In genomic region chr12:80123227-80123803, GRCm38 (mm10) we compare ENCODE assay signal across 8 mouse cellular contexts. TPM values are rescaled to one million over a fixed set of nuclear protein-coding genes. Genes with fewer than 3 reads are reported as not detected.
DNase-seq lines count a peak whose midpoint lies in the region; ATAC-seq and TF ChIP-seq lines count a peak whose summit lies in the region.

No protein-coding gene starts in this region.

- H3K9ac ChIP-seq in limb, embryonic 12.5 days (replicated peaks): 0 out of 2 replicates have a peak overlapping the region, but pooled peaks have one; percentile 27
- H3K9ac ChIP-seq in neural tube, embryonic 15.5 days (replicated peaks): no peak overlapping the region

- H3K36me3 ChIP-seq in limb, embryonic 12.5 days: peaks cover 46% of the 10 kb centered on the region
- peaks cover 52% of the 10 kb centered on the region for H3K36me3 ChIP-seq in limb, embryonic 10.5 days
- peaks cover 50% of the 10 kb centered on the region for H3K36me3 ChIP-seq in hindbrain, embryonic 10.5 days
- H3K36me3 ChIP-seq in neural tube, embryonic 15.5 days: peaks cover 7% of the 10 kb centered on the region; the same call in 1 of the 2 replicates

- no peak for TF ChIP-seq CTCF in cerebellum, adult 2 months (IDR thresholded peaks at IDR 0.05; ENCODE audit: borderline replicate concordance, insufficient read depth, low read depth, low read length)

- peak overlapping the region; percentile 69 for H3K27ac ChIP-seq in limb, embryonic 12.5 days
- no peak overlapping the region; the same call in 1 of the 2 replicates for H3K27ac ChIP-seq in limb, embryonic 10.5 days
- H3K27ac ChIP-seq in hindbrain, embryonic 10.5 days: peak overlapping the region; percentile 72; the same call in 1 of the 2 replicates
- H3K27ac ChIP-seq in neural tube, embryonic 15.5 days (replicated peaks): peak overlapping the region; percentile 51; the same call in 1 of the 2 replicates
- H3K27ac ChIP-seq in cerebellum, adult 2 months (ENCODE audit: insufficient read depth, low read length): no peak overlapping the region

- WGBS in limb, embryonic 12.5 days: 52% methylated on average over 4 of the region's 4 CpGs
- 59% methylated on average over 4 of the region's 4 CpGs for WGBS in limb, embryonic 10.5 days
- WGBS in hindbrain, embryonic 10.5 days: 81% methylated on average over 4 of the region's 4 CpGs
- 52% methylated on average over 4 of the region's 4 CpGs for WGBS in neural tube, embryonic 15.5 days
- 35% methylated on average over 4 of the region's 4 CpGs for WGBS in cerebellum, adult 2 months

- no peaks in the 10 kb centered on the region for H3K9me3 ChIP-seq in limb, embryonic 12.5 days
- H3K9me3 ChIP-seq in limb, embryonic 10.5 days (replicated peaks): no peaks in the 10 kb centered on the region
- H3K9me3 ChIP-seq in hindbrain, embryonic 10.5 days: no peaks in the 10 kb centered on the region
- H3K9me3 ChIP-seq in neural tube, embryonic 15.5 days (replicated peaks): no peaks in the 10 kb centered on the region

- H3K27me3 ChIP-seq in limb, embryonic 12.5 days: no peaks in the 10 kb centered on the region
- no peaks in the 10 kb centered on the region for H3K27me3 ChIP-seq in limb, embryonic 10.5 days (ENCODE audit: low read depth, poor library complexity, severe bottlenecking)
- no peaks in the 10 kb centered on the region for H3K27me3 ChIP-seq in hindbrain, embryonic 10.5 days (ENCODE audit: insufficient read depth, poor library complexity, severe bottlenecking)
- no peaks in the 10 kb centered on the region for H3K27me3 ChIP-seq in neural tube, embryonic 15.5 days (replicated peaks)
- H3K27me3 ChIP-seq in cerebellum, adult 2 months (ENCODE audit: control insufficient read depth, insufficient read depth, low read length): no peaks in the 10 kb centered on the region

- H3K4me1 ChIP-seq in limb, embryonic 12.5 days (replicated peaks): peaks cover 23% of the 10 kb centered on the region
- peaks cover 16% of the 10 kb centered on the region for H3K4me1 ChIP-seq in limb, embryonic 10.5 days
- H3K4me1 ChIP-seq in hindbrain, embryonic 10.5 days (replicated peaks): peaks cover 21% of the 10 kb centered on the region
- peaks cover 15% of the 10 kb centered on the region; the same call in 1 of the 2 replicates for H3K4me1 ChIP-seq in neural tube, embryonic 15.5 days
- peaks cover 5% of the 10 kb centered on the region for H3K4me1 ChIP-seq in cerebellum, adult 2 months (ENCODE audit: control insufficient read depth, insufficient read depth, low read length)

- no peak for DNase-seq in limb, embryonic 10.5 days (ENCODE audit: low spot score)
- no peak for DNase-seq in hindbrain, embryonic 10.5 days (ENCODE audit: low spot score)
- DNase-seq in liver: peak; percentile 34
- DNase-seq in cerebellum, adult 2 months: no peak
- no peak for DNase-seq in adrenal gland, adult 2 months

- peak; percentile 61; the same call in 1 of the 2 replicates for ATAC-seq in limb, embryonic 12.5 days (ENCODE audit: insufficient number of reproducible peaks, insufficient read depth, low FRiP score, low TSS enrichment, low read depth)
- peak; percentile 31; the same call in 1 of the 2 replicates for ATAC-seq in neural tube, embryonic 15.5 days (ENCODE audit: low FRiP score)
- ATAC-seq in monocyte, adult 5-6 weeks (replicated peaks; ENCODE audit: insufficient number of reproducible peaks, low FRiP score, low TSS enrichment, poor library complexity, severe bottlenecking): no peak

- no peak overlapping the region for H3K4me2 ChIP-seq in limb, embryonic 12.5 days
- H3K4me2 ChIP-seq in neural tube, embryonic 15.5 days: no peak overlapping the region

- no peak overlapping the region for H3K4me3 ChIP-seq in limb, embryonic 12.5 days (replicated peaks)
- H3K4me3 ChIP-seq in limb, embryonic 10.5 days: no peak overlapping the region
- no peak overlapping the region for H3K4me3 ChIP-seq in hindbrain, embryonic 10.5 days
- H3K4me3 ChIP-seq in neural tube, embryonic 15.5 days (replicated peaks): no peak overlapping the region
- no peak overlapping the region for H3K4me3 ChIP-seq in cerebellum, adult 2 months (replicated peaks; ENCODE audit: insufficient read depth, low read depth, low read length)

- no peak for TF ChIP-seq POLR2A in cerebellum, adult 2 months (IDR thresholded peaks at IDR 0.05; ENCODE audit: borderline replicate concordance, insufficient read depth, low read length)

RNA-seq across cellular contexts. Expression of gene Zfp36l1, which starts 10.5 kb away (rescaled TPM):
- 80.7 and 89.8 TPM in 2 replicates for polyA plus RNA-seq in limb, embryonic 12.5 days (2016; fragmentation: Nextera tagmentation; extraction: Ambion mirVana)
- 88.4 and 96.4 TPM in 2 replicates for polyA plus RNA-seq in limb, embryonic 10.5 days (2016; fragmentation: Nextera tagmentation; extraction: Ambion mirVana)
- 106 and 117 TPM in 2 replicates for polyA plus RNA-seq in hindbrain, embryonic 10.5 days (2016; fragmentation: Nextera tagmentation; extraction: Ambion mirVana)
- 33.6 and 54.3 TPM in 2 replicates for polyA plus RNA-seq in neural tube, embryonic 15.5 days (2015; fragmentation: Nextera tagmentation; extraction: Ambion mirVana)
- 20.4 and 23.2 TPM in 2 replicates for polyA plus RNA-seq in cerebellum, adult 2 months (2012; rRNA removed)
- 42.9 to 74.7 TPM (median 44.7 TPM) in 3 replicates for total RNA-seq in monocyte, adult 5-6 weeks (2017)
- 100 to 1,000 TPM; 191 to 215 TPM for total RNA-seq in adrenal gland, adult 2 months (2021)
- 458 and 470 TPM in 2 replicates for polyA plus RNA-seq in adrenal gland, adult 2 months (2012; rRNA removed)

Comparison
In these comparisons a context has a peak if more than half of its experiments do, and no peak if none do; other contexts are left out.
1. H3K27ac ChIP-seq: peak in limb, embryonic 12.5 days (single experiment), hindbrain, embryonic 10.5 days (single experiment) and neural tube, embryonic 15.5 days (single experiment); none in limb, embryonic 10.5 days (single experiment) and cerebellum, adult 2 months (single experiment).